Mouse (Mus musculus) MEL (cell line): ENCODE measurements around the gene Derl3.

Experiments
- CTCF ChIP-seq, 3 experiments: IDR thresholded peaks in 2 of 3; conservative IDR thresholded peaks in 1 of 3; 2 replicates each; pipeline ENCODE4 v1.5.1; 2011 to 2012; ENCODE audit warnings: low read length in 3 of 3, low read depth in 2 of 3, mild to moderate bottlenecking in 2 of 3, improper control_type of control experiment in 1 of 3, inconsistent platforms in 1 of 3, mixed read lengths in 1 of 3, moderate library complexity in 1 of 3; ENCODE audit not compliant: control insufficient read depth in 1 of 3, insufficient read depth in 1 of 3, poor library complexity in 1 of 3, severe bottlenecking in 1 of 3
- EP300 ChIP-seq, 2 experiments: IDR thresholded peaks; 2 replicates each; pipeline ENCODE4 v1.6.1; 2011; ENCODE audit warnings: improper control_type of control experiment in 2 of 2, low read length in 2 of 2, low read depth in 1 of 2, mild to moderate bottlenecking in 1 of 2
- MAX ChIP-seq: IDR thresholded peaks from 2 replicates; pipeline ENCODE4 v1.6.1; 2011; ENCODE audit warnings: low read length, improper control_type of control experiment
- MXI1 ChIP-seq: IDR thresholded peaks from 2 replicates; pipeline ENCODE4 v1.6.1; 2011; ENCODE audit warnings: mild to moderate bottlenecking, low read depth, low read length, improper control_type of control experiment
- MYC ChIP-seq: IDR thresholded peaks from 2 replicates; pipeline ENCODE4 v1.6.1; 2011; ENCODE audit warnings: low read depth, mild to moderate bottlenecking, low read length, improper control_type of control experiment, moderate library complexity
- NELFE ChIP-seq: IDR thresholded peaks from 2 replicates; pipeline ENCODE4 v1.6.1; 2011; ENCODE audit warnings: low read depth, low read length, improper control_type of control experiment
- POLR2A ChIP-seq, 2 experiments: IDR thresholded peaks; 2 replicates each; pipeline ENCODE4 v1.6.1; 2011 to 2012; ENCODE audit warnings: low read length in 2 of 2, mild to moderate bottlenecking in 2 of 2, control low read depth in 1 of 2, improper control_type of control experiment in 1 of 2, low read depth in 1 of 2, moderate library complexity in 1 of 2; ENCODE audit not compliant: control insufficient read depth in 1 of 2, insufficient read depth in 1 of 2, poor library complexity in 1 of 2
- SMC3 ChIP-seq: IDR thresholded peaks from 2 replicates; pipeline ENCODE4 v1.6.1; 2011; ENCODE audit warnings: low read depth, low read length, improper control_type of control experiment
- ZKSCAN1 ChIP-seq: IDR thresholded peaks from 2 replicates; pipeline ENCODE4 v1.6.1; 2012; ENCODE audit warnings: low read depth, mild to moderate bottlenecking, inconsistent platforms, low read length, improper control_type of control experiment, moderate library complexity
- ZNF384 ChIP-seq: IDR thresholded peaks from 2 replicates; pipeline ENCODE4 v1.6.1; 2012; ENCODE audit warnings: low read depth, mild to moderate bottlenecking, inconsistent platforms, low read length, improper control_type of control experiment

GRCm38 (mm10) chr10:75848382-75848781 is 44.8 kb upstream of the Derl3 start:
- no peak for TF ChIP-seq CTCF (IDR thresholded peaks at IDR 0.05 in 2 of 3, conservative IDR thresholded peaks at IDR 0.05 in 1 of 3; ENCODE audit: control insufficient read depth in 1 of 3, insufficient read depth in 1 of 3, low read depth in 2 of 3, low read length in 3 of 3, poor library complexity in 1 of 3, severe bottlenecking in 1 of 3)
- TF ChIP-seq ZKSCAN1 = no peak
- TF ChIP-seq MAX = no peak
- no peak for TF ChIP-seq POLR2A (IDR thresholded peaks at IDR 0.05; ENCODE audit: control insufficient read depth in 1 of 2, insufficient read depth in 1 of 2, low read depth in 1 of 2, low read length in 2 of 2, poor library complexity in 1 of 2)
- no peak for TF ChIP-seq EP300 (IDR thresholded peaks at IDR 0.05; ENCODE audit: low read depth in 1 of 2, low read length in 2 of 2)
- TF ChIP-seq ZNF384 = no peak
- TF ChIP-seq SMC3 = no peak
- no peak for TF ChIP-seq MXI1
- TF ChIP-seq MYC = no peak
- TF ChIP-seq NELFE = no peak
